Mouse (Mus musculus) limb, embryonic 15.5 days (tissue): ENCODE data around the gene Ell3. TPM values are rescaled to one million over a fixed set of nuclear protein-coding genes. Genes with fewer than 3 reads are reported as not detected.
A peak's percentile ranks its signal among the peaks of the same experiment; 100 is the strongest.
"Not testable (repeated sequence)": the region's sequence is repeated elsewhere in the genome, so short reads cannot be mapped to it uniquely, and the experiment has no call there.

Experiments used
- ATAC-seq: fragments of 200-750 bp; cut with Nextera tagmentation; 2 replicates; pipeline ENCODE4 v1.8.0; 2017; ENCODE audit warnings: low read depth, moderate TSS enrichment; ENCODE audit not compliant: insufficient number of reproducible peaks, low FRiP score, low TSS enrichment
- H3K27ac ChIP-seq: fragments of 300-500 bp; sonication (generic); 2 replicates; pipeline ENCODE4 v1.5.1; 2015; ENCODE audit warnings: moderate library complexity, mild to moderate bottlenecking, inconsistent platforms
- H3K27me3 ChIP-seq: fragments of 300-500 bp; sonication (generic); 2 replicates; pipeline ENCODE4 v1.6.1; 2015; ENCODE audit warnings: inconsistent platforms
- H3K36me3 ChIP-seq: fragments of 300-500 bp; sonication (generic); 2 replicates; pipeline ENCODE4 v1.6.1; 2015; ENCODE audit warnings: inconsistent platforms
- H3K4me1 ChIP-seq: fragments of 300-500 bp; sonication (generic); 2 replicates; pipeline ENCODE4 v1.6.1; 2015; ENCODE audit warnings: inconsistent platforms
- H3K4me2 ChIP-seq: fragments of 300-500 bp; sonication (generic); 2 replicates; pipeline ENCODE4 v1.6.1; 2015; ENCODE audit warnings: mild to moderate bottlenecking, inconsistent platforms
- H3K4me3 ChIP-seq: fragments of 300-500 bp; sonication (generic); 2 replicates; pipeline ENCODE4 v1.5.1; 2015; ENCODE audit warnings: mild to moderate bottlenecking, inconsistent platforms
- H3K9ac ChIP-seq: fragments of 300-500 bp; sonication (generic); 2 replicates; pipeline ENCODE4 v1.6.1; 2015; ENCODE audit warnings: inconsistent platforms
- H3K9me3 ChIP-seq: fragments of 300-500 bp; sonication (generic); 2 replicates; pipeline ENCODE4 v1.6.1; 2016; ENCODE audit warnings: inconsistent platforms
- WGBS: fragments of 180-500 bp; shearing (Covaris S2); methylation state at CpG from one replicate; pipeline ENCODE4 v1.1.7; 2015; 5-methylcytosine and 5-hydroxymethylcytosine counted together
- polyA plus RNA-seq: library from polyadenylated mRNA; unstranded; fragments of >200 nt; fragmentation: Nextera tagmentation; extraction: Ambion mirVana; gene quantifications from 2 replicates; pipeline ENCODE4 v1.2.1, GENCODE M21; 2015

Gene Ell3
- polyA plus RNA-seq, result 8.8 and 9.5 TPM in 2 replicates

DNA sequence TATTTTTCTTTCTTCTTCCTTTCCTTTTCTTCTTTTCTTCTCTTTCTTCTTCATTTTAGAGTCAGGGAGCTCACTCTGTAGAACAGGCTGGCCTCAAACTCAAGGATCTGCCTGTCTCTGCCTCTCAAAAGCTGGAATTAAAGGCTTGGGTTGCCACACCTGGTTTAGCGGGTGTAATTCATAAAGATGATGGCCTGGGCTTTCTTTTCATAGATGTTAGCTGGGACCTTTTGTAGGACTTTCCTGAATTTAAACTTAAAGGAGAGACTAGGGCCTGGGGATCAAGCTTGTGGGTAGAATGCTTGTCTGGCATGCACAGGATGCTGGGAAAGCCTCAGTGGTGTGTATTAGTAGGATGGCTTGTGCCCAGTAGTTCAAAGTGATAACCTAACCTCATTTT lies at the start of gene Ell3:
Gene Ell3, minus strand, starts transcription at position 101 of the 400 bp plus-strand sequence.
- Histone ChIP-seq H3K9ac (no peak within 1 kb of the TSS), H3K27ac (no peak within 1 kb of the TSS), H3K4me1 (peaks cover 24% of the 10 kb centered on the region), H3K36me3 (peaks cover 4% of the 10 kb centered on the region), H3K9me3 (no peaks in the 10 kb centered on the region), H3K27me3 (0 out of 2 replicates have a peak, but pooled peaks cover 3% of the 10 kb centered on the region), H3K4me2 (peak within 1 kb of the TSS; percentile 96), H3K4me3 (peak within 1 kb of the TSS; percentile 51)
- no peak for ATAC-seq
- WGBS, result 84% methylated on average over 1 of the region's 1 CpGs

DNA sequence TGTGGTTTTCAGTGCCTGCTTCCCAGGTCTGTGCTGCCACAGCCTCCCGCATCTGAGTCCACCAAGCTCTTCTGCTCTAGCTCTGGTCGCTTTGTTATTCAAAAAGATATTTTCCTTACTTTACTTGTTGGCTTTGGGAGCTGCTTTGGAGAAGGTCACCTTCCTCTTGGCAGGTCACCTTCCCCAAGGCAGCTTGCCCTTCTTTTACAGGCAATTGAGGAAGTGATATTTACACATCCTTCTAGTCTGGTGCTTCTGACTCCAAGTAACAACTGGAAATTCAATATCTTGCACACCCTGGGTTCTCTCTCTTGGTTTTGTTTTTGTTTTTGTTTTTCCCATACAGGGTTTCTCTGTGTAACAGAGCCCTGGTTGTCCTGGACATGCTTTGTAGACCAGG lies 40.3 kb upstream of the Ell3 start:
- H3K36me3 ChIP-seq, H3K9me3 ChIP-seq, H3K4me3 ChIP-seq, H3K4me1 ChIP-seq, ATAC-seq, H3K27ac ChIP-seq, H3K9ac ChIP-seq, H3K4me2 ChIP-seq, H3K27me3 ChIP-seq: not testable (repeated sequence)
- 77% methylated on average over 2 of the region's 2 CpGs for WGBS

GRCm38 (mm10) chr2:121483576-121483975 lies 39.5 kb upstream of the Ell3 start:
- no peak for ATAC-seq

DNA sequence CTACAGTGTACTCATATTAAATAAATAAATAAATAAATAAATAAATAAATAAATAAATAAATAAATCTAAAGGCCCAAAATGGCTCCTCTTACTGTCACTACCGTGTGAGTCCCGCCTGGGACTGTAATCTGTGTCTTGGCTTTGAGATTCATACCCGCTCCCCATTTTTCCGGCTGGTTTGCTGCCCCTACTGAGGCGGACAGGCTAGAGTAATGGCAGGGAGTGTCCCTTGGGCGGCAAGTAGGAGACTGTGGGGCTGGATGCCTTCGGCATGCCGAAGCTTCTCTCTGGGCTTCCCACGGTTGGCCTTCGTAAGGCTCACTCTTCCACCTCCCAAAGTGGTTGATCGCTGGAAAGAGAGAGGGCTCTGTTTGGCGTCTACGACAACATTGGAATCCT lies 36.8 kb upstream of the Ell3 start:
- not testable (repeated sequence) for H3K9me3 ChIP-seq, H3K27me3 ChIP-seq, H3K4me2 ChIP-seq, H3K36me3 ChIP-seq, H3K9ac ChIP-seq, H3K27ac ChIP-seq, H3K4me1 ChIP-seq, ATAC-seq, H3K4me3 ChIP-seq
- 81% methylated on average over 13 of the region's 13 CpGs for WGBS

More at GRCm38 (mm10) chr2:121483576-121483975, 39.5 kb upstream of the Ell3 start:
- H3K4me2 ChIP-seq, result no peak overlapping the region
- H3K27ac ChIP-seq, result no peak overlapping the region
- 32% methylated on average over 8 of the region's 8 CpGs for WGBS
- no peaks in the 10 kb centered on the region for H3K4me1 ChIP-seq
- H3K27me3 ChIP-seq, result no peaks in the 10 kb centered on the region
- H3K9me3 ChIP-seq, result no peaks in the 10 kb centered on the region
- H3K9ac ChIP-seq, result no peak overlapping the region
- no peak overlapping the region for H3K4me3 ChIP-seq
- H3K36me3 ChIP-seq, result no peaks in the 10 kb centered on the region

GRCm38 (mm10) chr2:121480498-121480897 lies 36.4 kb upstream of the Ell3 start:
- Histone ChIP-seq H3K4me1 (no peaks in the 10 kb centered on the region), H3K27me3 (no peaks in the 10 kb centered on the region), H3K9ac (no peak overlapping the region), H3K9me3 (no peaks in the 10 kb centered on the region), H3K4me2 (no peak overlapping the region), H3K4me3 (no peak overlapping the region), H3K27ac (no peak overlapping the region), H3K36me3 (no peaks in the 10 kb centered on the region)
- 53% methylated on average over 3 of the region's 3 CpGs for WGBS
- ATAC-seq, result no peak

GRCm38 (mm10) chr2:121477491-121478266 lies 33.6 kb upstream of the Ell3 start:
- no peaks in the 10 kb centered on the region for H3K27me3 ChIP-seq
- no peak for ATAC-seq

DNA sequence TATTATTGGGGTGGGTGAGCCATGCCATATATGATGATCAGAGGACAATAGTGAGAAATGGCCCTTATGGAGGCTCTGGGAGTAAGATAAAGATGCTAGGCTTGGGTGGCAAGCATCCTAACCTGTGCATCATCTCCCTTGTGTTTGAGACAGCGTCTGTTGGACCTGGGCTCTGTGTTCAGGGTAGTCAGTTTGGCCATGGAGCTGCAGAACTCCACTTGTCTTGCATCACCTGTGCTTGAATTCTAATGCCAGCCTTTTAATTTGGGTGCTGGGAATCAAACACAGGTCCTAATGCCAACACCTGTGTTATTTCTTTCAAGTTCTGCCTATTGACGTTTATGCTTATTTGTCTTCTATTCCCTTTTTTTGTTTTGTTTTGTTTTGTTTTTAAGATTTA lies 31.2 kb upstream of the Ell3 start:
- H3K27me3 ChIP-seq, H3K4me1 ChIP-seq, H3K9ac ChIP-seq, H3K27ac ChIP-seq, H3K4me3 ChIP-seq, ATAC-seq, H3K9me3 ChIP-seq, H3K4me2 ChIP-seq, H3K36me3 ChIP-seq: not testable (repeated sequence)
- WGBS, result 95% methylated on average over 2 of the region's 2 CpGs

More at GRCm38 (mm10) chr2:121477491-121478266, 33.6 kb upstream of the Ell3 start:
- Histone ChIP-seq H3K4me3 (no peak overlapping the region), H3K36me3 (no peaks in the 10 kb centered on the region), H3K4me1 (peaks cover 3% of the 10 kb centered on the region; the same call in 1 of the 2 replicates), H3K4me2 (no peak overlapping the region), H3K9me3 (no peaks in the 10 kb centered on the region), H3K27ac (no peak overlapping the region), H3K9ac (no peak overlapping the region)
- 86% methylated on average over 3 of the region's 3 CpGs for WGBS

GRCm38 (mm10) chr2:121474180-121474535 lies 30.1 kb upstream of the Ell3 start:
- Histone ChIP-seq H3K4me1 (peaks cover 3% of the 10 kb centered on the region; the same call in 1 of the 2 replicates), H3K9ac (no peak overlapping the region), H3K9me3 (no peaks in the 10 kb centered on the region), H3K36me3 (0 out of 2 replicates have a peak, but pooled peaks cover 3% of the 10 kb centered on the region), H3K4me2 (peak overlapping the region; percentile 66), H3K4me3 (peak overlapping the region; percentile 64), H3K27ac (peak overlapping the region; percentile 63), H3K27me3 (no peaks in the 10 kb centered on the region)
- WGBS, result 35% methylated on average over 8 of the region's 8 CpGs
- no peak for ATAC-seq

GRCm38 (mm10) chr2:121473301-121474179 lies 29.5 kb upstream of the Ell3 start, which contains the start of gene Mfap1b:
Mfap1b (minus strand) TSS chr2:121474067.
- not testable (repeated sequence) for H3K36me3 ChIP-seq, H3K9me3 ChIP-seq, H3K4me1 ChIP-seq, H3K27me3 ChIP-seq
- peak within 1 kb of the TSS; percentile 56 for H3K9ac ChIP-seq
- peak within 1 kb of the TSS; percentile 66 for H3K4me2 ChIP-seq
- WGBS, result 4% methylated on average over 41 of the region's 41 CpGs
- H3K27ac ChIP-seq, result peak within 1 kb of the TSS; percentile 63
- H3K4me3 ChIP-seq, result peak within 1 kb of the TSS; percentile 64
- peak; percentile 84 for ATAC-seq

DNA sequence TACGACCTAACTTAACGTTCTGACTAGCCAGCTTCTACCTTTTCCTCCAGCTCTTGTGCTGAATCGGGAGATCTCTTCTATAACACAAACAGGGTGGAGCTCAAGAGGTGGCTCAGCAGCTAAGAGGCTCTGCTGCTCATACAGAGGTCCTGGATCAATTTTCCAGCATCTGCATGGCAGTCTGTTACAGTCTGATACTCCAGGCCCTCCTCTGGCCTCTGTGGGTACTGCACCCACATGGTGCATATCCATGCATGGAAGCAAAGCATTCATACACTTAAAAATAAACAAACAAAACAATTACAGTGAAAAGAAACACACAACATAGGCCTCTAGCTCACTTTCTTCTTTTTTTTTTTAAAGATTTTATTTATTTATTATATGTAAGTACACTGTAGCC lies 28.7 kb upstream of the Ell3 start:
- peak overlapping the region; percentile 64 for H3K4me3 ChIP-seq
- WGBS, result 92% methylated on average over 3 of the region's 3 CpGs
- ATAC-seq, H3K36me3 ChIP-seq, H3K27me3 ChIP-seq, H3K4me2 ChIP-seq, H3K4me1 ChIP-seq, H3K9me3 ChIP-seq, H3K27ac ChIP-seq, H3K9ac ChIP-seq: not testable (repeated sequence)

- not testable (repeated sequence) for H3K27ac ChIP-seq, H3K36me3 ChIP-seq, H3K4me1 ChIP-seq, H3K4me2 ChIP-seq, H3K27me3 ChIP-seq, H3K4me3 ChIP-seq, H3K9ac ChIP-seq, H3K9me3 ChIP-seq, ATAC-seq
- WGBS, result 86% methylated on average over 4 of the region's 6 CpGs
These were observed 24.9 kb upstream of the Ell3 start for GRCm38 (mm10) chr2:121468982-121469381.

- H3K36me3 ChIP-seq, result peaks cover 19% of the 10 kb centered on the region
- no peak overlapping the region for H3K9ac ChIP-seq
- H3K9me3 ChIP-seq, result no peaks in the 10 kb centered on the region
- no peak for ATAC-seq
- peaks cover 11% of the 10 kb centered on the region for H3K4me1 ChIP-seq
- 69% methylated on average over 2 of the region's 2 CpGs for WGBS
- H3K27me3 ChIP-seq, result no peaks in the 10 kb centered on the region
- H3K4me2 ChIP-seq, result no peak overlapping the region
- H3K4me3 ChIP-seq, result no peak overlapping the region
- no peak overlapping the region for H3K27ac ChIP-seq
These were observed 16.0 kb upstream of the Ell3 start for GRCm38 (mm10) chr2:121460071-121460470.
